Mouse (Mus musculus) splenic B cell, adult 2 months (primary cell): ENCODE measurements around the gene Mlx.
A peak's percentile ranks its signal among the peaks of the same experiment; 100 is the strongest.

Experiments used
- DNase-seq: peaks from one replicate; pipeline ENCODE4 v3.0.0-alpha.2; 2011; ENCODE audit warnings: low read depth, low spot score
- H3K27me3 ChIP-seq: 2 replicates; pipeline ENCODE4 v1.6.1; 2012; ENCODE audit warnings: mild to moderate bottlenecking, low read length, moderate library complexity, mixed read lengths; ENCODE audit not compliant: control insufficient read depth, poor library complexity, insufficient read depth, severe bottlenecking
- H3K36me3 ChIP-seq: 2 replicates; pipeline ENCODE4 v1.6.1; 2012; ENCODE audit warnings: mild to moderate bottlenecking, low read length, moderate library complexity, mixed read lengths; ENCODE audit not compliant: control insufficient read depth, poor library complexity, insufficient read depth, severe bottlenecking

Mlx gene

DNA sequence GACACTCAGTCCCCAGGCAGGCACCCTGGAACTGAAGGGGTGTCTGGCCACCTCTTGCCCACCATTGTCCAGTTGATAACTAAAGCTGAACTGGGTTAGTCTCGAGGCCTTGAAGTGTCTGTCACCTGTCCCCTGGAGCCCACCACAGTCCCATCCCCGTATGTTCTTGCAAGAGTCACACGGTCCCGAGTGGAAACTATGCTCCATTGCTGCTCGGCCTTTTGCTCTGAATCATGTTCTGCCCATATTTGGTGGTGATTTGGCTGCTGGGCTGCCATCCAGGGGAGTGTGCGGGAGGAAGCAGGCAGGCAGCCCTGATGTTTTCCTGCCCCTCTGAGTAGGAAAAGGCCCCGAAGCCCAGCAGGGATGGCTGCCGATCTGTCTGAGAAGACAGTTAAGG, 27.0 kb upstream of the Mlx start:
- no peak for DNase-seq
- Histone ChIP-seq H3K27me3 (no peaks in the 10 kb centered on the region; the same call in 1 of the 2 replicates), H3K36me3 (0 out of 2 replicates have a peak, but pooled peaks cover 2% of the 10 kb centered on the region)

DNA sequence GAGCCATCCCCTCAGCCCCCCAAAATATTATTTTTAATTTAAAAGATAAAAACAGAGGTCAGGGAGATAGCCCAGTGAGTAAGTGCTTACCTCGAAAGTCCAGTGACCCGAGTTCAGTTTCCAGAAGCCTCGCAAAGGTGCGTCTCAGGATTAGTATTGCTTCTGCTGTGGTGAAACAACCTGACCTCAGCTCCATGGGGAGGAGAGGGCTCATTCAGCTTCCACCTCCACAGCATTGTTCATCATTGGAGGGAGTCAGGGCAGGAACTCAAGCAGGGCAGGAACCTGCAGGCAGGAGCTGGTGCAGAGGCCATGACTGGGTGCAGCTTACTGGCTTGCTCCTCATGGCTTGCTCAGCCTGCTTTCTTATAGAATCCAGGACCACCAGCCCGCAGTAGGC, 26.0 kb upstream of the Mlx start:
- DNase-seq: no peak
- no peaks in the 10 kb centered on the region for H3K36me3 ChIP-seq
- no peaks in the 10 kb centered on the region; the same call in 1 of the 2 replicates for H3K27me3 ChIP-seq

DNA sequence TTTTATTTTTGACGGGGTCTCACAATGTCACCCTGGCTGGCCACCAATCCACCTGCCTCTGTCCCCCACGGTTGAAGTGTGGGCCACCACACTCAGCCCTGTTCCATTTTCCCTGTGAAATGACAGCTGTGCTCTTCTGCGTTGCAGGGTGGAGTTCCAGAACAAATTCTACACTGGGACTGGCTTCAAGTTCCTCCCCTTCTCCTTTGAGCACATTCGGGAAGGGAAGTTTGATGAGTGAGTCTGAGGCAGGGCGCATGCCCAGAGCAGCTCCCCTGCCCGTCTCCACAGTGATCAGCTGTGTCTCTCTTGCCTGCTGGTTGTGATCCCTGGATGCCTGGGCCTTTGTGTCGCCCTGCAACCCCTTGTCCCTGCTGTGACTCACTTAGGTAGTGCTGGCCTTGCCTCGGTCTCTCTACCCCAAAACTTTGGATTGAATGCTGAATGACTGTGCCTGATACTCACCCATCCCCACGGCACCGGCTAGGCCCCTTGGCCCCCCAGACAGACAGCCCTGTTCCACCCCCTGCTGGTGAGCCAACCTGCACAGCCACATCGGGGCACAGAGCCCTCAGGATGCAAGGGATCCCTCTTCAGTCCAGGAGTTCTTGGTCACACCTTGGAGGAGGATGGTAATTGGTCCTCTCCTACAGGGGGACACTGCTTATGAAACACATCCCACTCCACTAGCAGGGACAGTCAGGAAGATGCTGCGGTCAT, 24.8 kb upstream of the Mlx start:
- no peak for DNase-seq
- no peaks in the 10 kb centered on the region for H3K36me3 ChIP-seq

DNA sequence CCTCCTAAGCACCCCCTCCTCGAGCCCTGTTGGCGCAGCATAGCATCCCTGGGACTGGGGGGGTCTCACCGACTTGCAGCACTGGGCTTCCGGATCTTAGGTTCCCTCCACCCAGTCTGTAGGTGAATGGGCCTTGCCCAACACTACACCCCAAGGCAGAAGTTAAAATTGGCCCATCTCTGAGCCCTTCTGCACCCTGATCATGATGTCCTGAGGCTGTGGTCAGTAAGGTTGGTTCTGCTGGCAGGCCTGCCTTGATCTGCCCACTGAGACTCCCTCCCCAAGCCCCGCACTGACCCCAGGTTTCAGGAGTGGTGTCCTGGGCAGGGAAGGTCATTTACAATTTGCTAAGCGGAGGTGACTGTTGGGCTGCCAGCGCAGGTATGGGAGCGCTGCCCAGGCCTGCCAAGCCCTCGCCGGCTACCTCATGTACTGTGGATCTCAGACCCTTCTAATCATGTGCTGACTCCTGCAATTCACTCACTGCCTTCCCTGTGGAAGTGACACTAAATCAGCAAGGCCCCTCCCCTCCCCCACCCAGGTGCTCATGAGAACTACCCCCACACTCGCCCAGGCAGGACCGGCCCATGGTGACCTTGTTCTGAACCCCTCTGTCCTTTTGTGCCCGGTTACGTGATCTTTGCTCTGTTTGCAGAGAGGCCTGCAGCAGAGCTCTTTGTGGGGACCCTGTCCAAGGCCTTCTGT, 24.0 kb upstream of the Mlx start:
- no peak for DNase-seq

More for the DNA sequence above, 24.8 kb upstream of the Mlx start:
- no peaks in the 10 kb centered on the region; the same call in 1 of the 2 replicates for H3K27me3 ChIP-seq

DNA sequence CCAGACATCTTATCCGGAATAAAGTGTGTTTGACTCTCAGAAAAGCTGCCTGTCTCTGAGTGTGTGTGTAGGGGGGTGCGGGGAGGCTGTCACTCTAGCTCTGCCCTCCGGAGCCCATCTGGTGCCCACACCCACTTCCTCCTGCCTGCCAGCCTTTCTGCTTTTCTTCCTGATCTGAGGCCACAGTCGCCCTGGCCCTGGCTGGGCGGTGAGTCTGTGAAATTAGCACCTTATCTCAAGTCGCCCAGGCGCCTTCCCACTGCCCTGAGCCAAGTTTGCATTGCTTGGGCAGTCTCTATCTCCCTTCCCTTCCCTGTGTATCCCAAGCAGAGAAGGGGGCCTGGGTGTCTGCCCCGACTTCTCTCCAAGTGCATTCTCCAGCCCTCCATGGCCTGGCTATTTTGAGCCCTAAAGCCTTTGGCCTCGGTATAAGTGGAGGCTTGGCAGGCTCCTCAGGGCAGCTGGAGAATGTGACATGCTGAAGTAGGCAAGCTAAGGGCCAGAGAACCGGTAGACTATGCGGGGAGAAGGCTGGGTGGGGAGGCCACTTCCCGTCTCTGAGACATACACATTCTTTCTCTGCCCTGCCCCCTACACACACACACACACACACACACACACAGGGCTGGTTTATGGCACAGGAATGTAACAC, 23.3 kb upstream of the Mlx start:
- peak; percentile 62 for DNase-seq
- H3K36me3 ChIP-seq: no peaks in the 10 kb centered on the region
- H3K27me3 ChIP-seq: no peaks in the 10 kb centered on the region; the same call in 1 of the 2 replicates

More for the DNA sequence above, 24.0 kb upstream of the Mlx start:
- H3K36me3 ChIP-seq: no peaks in the 10 kb centered on the region
- no peaks in the 10 kb centered on the region; the same call in 1 of the 2 replicates for H3K27me3 ChIP-seq

DNA sequence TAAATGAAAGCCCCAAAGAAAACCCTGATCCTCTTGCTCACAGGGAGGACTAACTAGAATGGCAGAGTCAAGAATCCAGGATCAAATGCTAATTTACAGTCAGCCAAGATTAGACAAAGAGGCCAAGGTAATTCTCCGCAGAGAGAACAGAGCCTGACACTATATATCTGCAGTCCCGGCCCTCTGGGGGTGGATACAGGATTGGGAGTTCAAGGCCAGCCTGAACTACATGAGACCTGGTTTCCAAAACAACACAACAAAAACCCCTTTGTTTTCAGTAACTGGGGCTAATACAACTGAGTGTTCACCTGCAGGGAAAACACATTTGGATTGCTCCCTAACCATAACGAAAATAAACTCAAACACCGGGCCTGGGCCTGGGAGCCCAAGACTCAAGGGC, 22.6 kb upstream of the Mlx start:
- no peaks in the 10 kb centered on the region; the same call in 1 of the 2 replicates for H3K27me3 ChIP-seq
- no peaks in the 10 kb centered on the region for H3K36me3 ChIP-seq
- no peak for DNase-seq

DNA sequence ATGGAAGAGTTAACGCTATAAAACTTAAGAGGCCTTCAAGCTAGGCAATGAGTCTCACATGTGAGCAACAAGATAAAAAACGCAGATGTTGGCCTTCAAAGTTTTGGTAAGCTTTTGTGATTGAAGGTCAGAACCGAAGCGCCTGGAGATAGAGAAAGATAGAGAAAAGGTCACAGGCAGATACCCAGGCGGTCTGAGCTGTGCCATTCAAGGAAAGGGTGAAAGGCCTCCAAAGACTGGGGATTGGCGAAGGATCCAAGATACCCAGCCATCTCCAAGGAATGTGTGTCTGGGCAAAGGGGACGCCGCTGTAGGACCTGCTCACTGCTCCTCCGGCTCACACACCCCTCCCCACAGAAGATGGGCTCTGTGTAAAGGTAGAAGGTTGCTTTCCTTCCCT, 22.1 kb upstream of the Mlx start:
- Histone ChIP-seq H3K36me3 (no peaks in the 10 kb centered on the region), H3K27me3 (no peaks in the 10 kb centered on the region; the same call in 1 of the 2 replicates)
- DNase-seq: no peak

DNA sequence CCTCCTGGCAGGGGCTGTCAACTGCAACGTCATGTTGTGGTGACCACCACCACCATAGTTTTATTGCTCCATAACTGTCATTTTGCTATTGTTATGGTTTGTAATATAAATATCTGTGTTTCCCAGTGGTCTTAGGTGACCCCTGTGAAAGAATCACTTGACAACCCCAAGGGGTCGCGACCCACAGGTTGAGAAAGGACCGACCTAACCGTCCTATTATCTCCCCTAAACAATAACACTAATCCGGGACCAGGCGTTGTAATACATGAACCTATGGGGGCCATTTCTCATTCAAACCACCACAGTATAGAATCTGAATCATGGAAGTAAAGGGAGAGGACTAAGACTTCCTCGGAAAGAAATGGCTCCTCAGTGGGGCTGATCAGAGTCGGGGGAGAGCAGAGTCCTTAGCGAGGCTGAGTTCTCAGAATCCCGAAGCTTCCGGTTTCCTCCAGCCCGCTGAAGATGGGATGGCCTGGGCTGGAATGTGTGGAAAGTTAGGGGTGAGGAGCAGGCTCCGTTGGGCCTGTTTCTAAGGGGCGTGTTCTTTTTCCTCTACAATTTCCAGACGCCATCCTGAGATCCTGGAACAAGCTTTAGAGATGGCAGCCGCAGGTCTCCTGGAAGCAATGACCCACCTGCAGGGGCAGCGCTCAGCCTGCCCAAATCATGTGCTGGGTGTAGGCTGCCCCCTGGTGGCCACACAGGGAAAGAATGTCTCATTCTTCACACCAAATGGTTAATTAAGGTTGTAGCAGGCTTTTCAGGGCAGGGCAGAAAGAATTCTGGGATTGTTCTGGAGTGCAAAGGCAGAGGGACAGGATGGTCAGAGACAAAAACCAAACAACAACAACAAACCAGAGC, 20.3 kb upstream of the Mlx start:
- Histone ChIP-seq H3K36me3 (no peaks in the 10 kb centered on the region), H3K27me3 (no peaks in the 10 kb centered on the region)
- peak; percentile 86 for DNase-seq

DNA sequence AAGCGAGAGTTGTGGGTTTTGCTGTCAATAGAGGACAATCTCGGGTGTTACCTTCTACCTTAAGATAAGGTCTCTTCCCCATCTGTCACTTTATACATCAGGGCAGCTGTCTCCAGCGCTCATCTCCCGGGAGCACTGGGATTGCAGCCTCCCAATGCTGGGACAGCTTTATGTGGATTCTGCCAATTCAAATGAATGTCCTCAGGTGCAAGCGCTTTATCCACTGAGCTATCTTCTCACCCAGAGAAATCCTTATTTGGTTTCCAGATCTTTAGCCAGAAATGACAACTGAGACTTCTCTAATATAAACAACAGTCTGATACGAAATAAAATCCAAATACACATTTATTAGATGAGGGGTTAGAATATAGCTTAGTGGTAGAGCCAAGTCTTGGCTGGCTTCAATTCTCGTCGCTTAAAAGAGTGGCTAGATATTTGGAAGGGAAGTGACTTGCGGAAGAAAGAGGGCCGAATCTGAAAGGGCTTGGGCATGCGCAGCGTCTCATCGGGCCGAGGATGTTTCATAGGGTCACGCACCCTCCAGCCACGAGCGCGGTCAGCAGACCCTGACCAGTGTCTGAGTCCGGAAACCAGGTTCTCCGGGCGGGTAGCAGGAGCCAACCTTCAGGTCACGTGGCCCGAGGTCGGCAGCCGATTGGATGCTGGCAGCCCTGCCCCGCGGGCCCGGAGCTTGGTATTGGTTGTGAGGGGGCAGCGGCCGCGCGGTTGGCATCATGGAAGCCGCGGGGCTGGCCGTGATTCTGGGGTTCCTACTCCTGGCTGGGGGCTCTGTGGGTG, 17.5 kb upstream of the Mlx start, which contains the start of gene Naglu:
TSS of gene Naglu (plus strand) at position 622 of the 798 bp plus-strand sequence.
- Histone ChIP-seq H3K36me3 (peaks cover 1% of the 10 kb centered on the region), H3K27me3 (no peaks in the 10 kb centered on the region)
- peak; percentile 96 for DNase-seq

DNA sequence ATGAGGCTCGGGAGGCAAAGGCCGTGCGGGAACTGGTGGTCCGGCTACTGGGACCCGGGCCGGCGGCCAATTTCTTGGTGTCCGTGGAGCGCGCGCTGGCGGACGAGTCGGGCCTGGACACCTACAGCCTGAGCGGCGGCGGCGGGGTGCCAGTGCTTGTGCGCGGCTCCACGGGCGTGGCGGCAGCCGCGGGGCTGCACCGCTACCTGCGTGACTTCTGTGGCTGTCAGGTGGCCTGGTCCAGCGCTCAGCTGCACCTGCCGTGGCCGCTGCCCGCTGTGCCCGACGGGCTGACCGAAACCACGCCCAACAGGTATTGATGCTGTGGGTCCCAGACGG, 16.9 kb upstream of the Mlx start:
- peaks cover 1% of the 10 kb centered on the region for H3K36me3 ChIP-seq
- no peak for DNase-seq
- no peaks in the 10 kb centered on the region for H3K27me3 ChIP-seq

DNA sequence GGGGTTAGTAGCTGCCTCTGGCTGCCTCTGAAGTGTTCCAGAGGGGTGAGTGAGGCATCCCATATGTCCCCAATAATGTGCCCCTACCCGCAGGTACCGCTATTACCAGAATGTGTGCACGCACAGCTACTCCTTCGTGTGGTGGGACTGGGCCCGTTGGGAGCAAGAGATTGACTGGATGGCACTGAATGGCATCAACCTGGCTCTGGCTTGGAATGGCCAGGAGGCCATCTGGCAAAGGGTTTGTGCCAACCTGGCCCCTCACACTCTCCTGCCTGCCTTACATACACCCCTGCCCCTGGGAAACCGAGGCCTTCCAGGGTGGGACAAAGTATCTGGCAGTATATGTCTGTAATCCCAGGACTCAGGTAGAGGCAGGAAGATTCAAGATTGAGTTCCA, 16.1 kb upstream of the Mlx start:
- DNase-seq: no peak
- no peaks in the 10 kb centered on the region for H3K27me3 ChIP-seq
- peaks cover 1% of the 10 kb centered on the region for H3K36me3 ChIP-seq

DNA sequence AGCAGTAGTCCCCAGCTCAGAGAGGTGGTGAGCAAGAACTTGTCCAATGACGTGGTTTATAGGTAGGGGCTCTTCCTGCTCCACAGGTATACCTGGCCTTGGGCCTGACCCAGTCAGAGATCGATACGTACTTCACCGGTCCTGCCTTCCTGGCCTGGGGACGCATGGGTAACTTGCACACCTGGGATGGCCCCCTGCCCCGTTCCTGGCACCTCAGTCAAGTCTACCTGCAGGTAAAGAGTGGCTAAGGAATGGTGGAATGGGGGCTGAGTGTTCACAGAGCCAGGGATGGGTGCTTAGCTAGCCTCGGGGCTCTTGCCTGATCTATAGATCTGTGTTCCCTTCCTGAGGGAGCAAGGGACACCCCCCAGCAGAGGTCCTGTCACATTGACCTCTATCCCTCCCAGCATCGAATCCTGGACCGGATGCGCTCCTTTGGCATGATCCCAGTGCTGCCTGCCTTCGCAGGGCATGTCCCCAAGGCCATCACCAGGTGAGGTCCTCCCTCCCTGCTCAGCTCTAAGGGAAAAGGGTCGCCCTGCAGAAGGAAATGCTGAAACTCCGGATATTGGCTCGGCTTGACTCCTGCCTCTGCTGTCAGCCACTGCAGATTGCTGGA, 15.2 kb upstream of the Mlx start:
- no peak for DNase-seq
- peaks cover 1% of the 10 kb centered on the region for H3K36me3 ChIP-seq
- no peaks in the 10 kb centered on the region for H3K27me3 ChIP-seq

DNA sequence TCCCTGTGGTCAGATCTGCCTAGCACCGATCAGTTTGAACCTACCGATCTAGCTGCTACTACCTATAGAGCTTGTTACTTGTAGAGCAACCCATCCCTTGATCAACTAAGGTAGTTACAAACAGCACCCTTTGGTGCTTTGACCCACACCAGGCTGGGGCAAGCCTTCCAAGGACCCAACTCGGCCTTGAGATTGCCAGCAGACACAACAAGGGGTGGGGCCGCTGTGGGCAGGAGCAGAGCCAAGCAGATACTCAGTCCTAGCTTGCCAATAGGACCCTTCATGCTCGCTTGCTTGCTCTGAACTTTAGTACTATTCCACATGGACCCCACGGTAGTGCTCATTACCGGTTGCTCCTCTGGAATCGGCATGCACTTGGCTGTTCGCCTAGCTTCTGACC, 9.0 kb upstream of the Mlx start, which contains the start of gene Hsd17b1:
TSS of gene Hsd17b1 (plus strand) at position 291 of the 400 bp plus-strand sequence.
- Histone ChIP-seq H3K36me3 (peaks cover under 1% of the 10 kb centered on the region; the same call in 1 of the 2 replicates), H3K27me3 (no peaks in the 10 kb centered on the region)
- DNase-seq: no peak
